Mouse (Mus musculus) bone marrow macrophage, adult 2 months (primary cell): ENCODE results near the gene Hyal2.

ENCODE experiments used
- CTCF ChIP-seq: IDR thresholded peaks from 2 replicates; pipeline ENCODE4 v1.5.1; 2012; ENCODE audit warnings: low read depth, mild to moderate bottlenecking, low read length, moderate library complexity
- POLR2A ChIP-seq: IDR thresholded peaks from 2 replicates; pipeline ENCODE4 v1.6.1; 2012; ENCODE audit warnings: mild to moderate bottlenecking, low read depth, low read length, borderline replicate concordance

- TF ChIP-seq CTCF (no peak), POLR2A (no peak)
Measured at GRCm38 (mm10) chr9:107586974-107587832, 19.5 kb downstream of the Hyal2 start, which contains the start of gene Ifrd2.
